Mouse (Mus musculus) kidney, postnatal 25 days (tissue): ENCODE results near the gene Aebp1.

ENCODE experiments used
- DNase-seq, 2 experiments: peaks; one replicate each; pipeline ENCODE4 v3.0.0; 2021; ENCODE audit warnings: mixed read lengths in 2 of 2

Gene Aebp1

GRCm38 (mm10) chr11:5861678-5862393 is at the start of gene Aebp1:
TSS of gene Aebp1 (plus strand) at chr11:5861947.
- DNase-seq = peak; percentile 69 to 84

GRCm38 (mm10) chr11:5813381-5813780 is 48.4 kb upstream of the Aebp1 start:
- DNase-seq = no peak

- DNase-seq = no peak
These were observed 42.5 kb upstream of the Aebp1 start for GRCm38 (mm10) chr11:5819223-5819622.

GRCm38 (mm10) chr11:5825432-5825831 is 36.3 kb upstream of the Aebp1 start:
- no peak for DNase-seq

GRCm38 (mm10) chr11:5827931-5828330 is 33.8 kb upstream of the Aebp1 start:
- DNase-seq = no peak

- DNase-seq = no peak
These were observed 33.1 kb upstream of the Aebp1 start for GRCm38 (mm10) chr11:5828509-5829191.

GRCm38 (mm10) chr11:5829327-5829726 is 32.4 kb upstream of the Aebp1 start:
- peak in 1 of 2 experiments; percentile 49 for DNase-seq

GRCm38 (mm10) chr11:5834506-5834905 is 27.2 kb upstream of the Aebp1 start:
- peak in 1 of 2 experiments; percentile 54 for DNase-seq

- no peak for DNase-seq
These were observed 26.7 kb upstream of the Aebp1 start for GRCm38 (mm10) chr11:5835057-5835456.

- DNase-seq = peak; percentile 28 to 56
These were observed 25.6 kb upstream of the Aebp1 start for GRCm38 (mm10) chr11:5836126-5836525.

GRCm38 (mm10) chr11:5837251-5838246 is 24.2 kb upstream of the Aebp1 start, which contains the start of gene Polm:
TSS of gene Polm (minus strand) at chr11:5838016.
- DNase-seq = peak; percentile 96

GRCm38 (mm10) chr11:5840346-5840745 is 21.4 kb upstream of the Aebp1 start:
- DNase-seq = no peak

- no peak for DNase-seq
These were observed 20.0 kb upstream of the Aebp1 start for GRCm38 (mm10) chr11:5841751-5842150.

- DNase-seq = no peak
These were observed 18.6 kb upstream of the Aebp1 start for GRCm38 (mm10) chr11:5843131-5843530.

GRCm38 (mm10) chr11:5846639-5847345 is 15.0 kb upstream of the Aebp1 start:
- DNase-seq = peak; percentile 88 to 95

- DNase-seq = peak in 1 of 2 experiments; percentile 60
These were observed 13.0 kb upstream of the Aebp1 start for GRCm38 (mm10) chr11:5848741-5849140.

- DNase-seq = no peak
These were observed 12.4 kb upstream of the Aebp1 start for GRCm38 (mm10) chr11:5849316-5849715.

GRCm38 (mm10) chr11:5850452-5850851 is 11.3 kb upstream of the Aebp1 start:
- DNase-seq = no peak

- DNase-seq = no peak
These were observed 10.6 kb upstream of the Aebp1 start for GRCm38 (mm10) chr11:5851021-5851736.

- DNase-seq = peak in 1 of 2 experiments; percentile 64
These were observed 9.4 kb upstream of the Aebp1 start for GRCm38 (mm10) chr11:5852314-5852713.

GRCm38 (mm10) chr11:5855481-5855880 is 6.3 kb upstream of the Aebp1 start:
- no peak for DNase-seq

- DNase-seq = peak; percentile 55 to 67
These were observed 5.8 kb upstream of the Aebp1 start for GRCm38 (mm10) chr11:5855902-5856301.
